Mouse (Mus musculus) cerebellum, postnatal 25 days (tissue): ENCODE measurements around the gene Kifc1.
A peak's percentile ranks its signal among the peaks of the same experiment; 100 is the strongest.

ENCODE experiments used
- DNase-seq, 2 experiments: peaks; one replicate each; pipeline ENCODE4 v3.0.0; 2021; ENCODE audit warnings: mixed read lengths in 2 of 2

The Kifc1 gene

DNA sequence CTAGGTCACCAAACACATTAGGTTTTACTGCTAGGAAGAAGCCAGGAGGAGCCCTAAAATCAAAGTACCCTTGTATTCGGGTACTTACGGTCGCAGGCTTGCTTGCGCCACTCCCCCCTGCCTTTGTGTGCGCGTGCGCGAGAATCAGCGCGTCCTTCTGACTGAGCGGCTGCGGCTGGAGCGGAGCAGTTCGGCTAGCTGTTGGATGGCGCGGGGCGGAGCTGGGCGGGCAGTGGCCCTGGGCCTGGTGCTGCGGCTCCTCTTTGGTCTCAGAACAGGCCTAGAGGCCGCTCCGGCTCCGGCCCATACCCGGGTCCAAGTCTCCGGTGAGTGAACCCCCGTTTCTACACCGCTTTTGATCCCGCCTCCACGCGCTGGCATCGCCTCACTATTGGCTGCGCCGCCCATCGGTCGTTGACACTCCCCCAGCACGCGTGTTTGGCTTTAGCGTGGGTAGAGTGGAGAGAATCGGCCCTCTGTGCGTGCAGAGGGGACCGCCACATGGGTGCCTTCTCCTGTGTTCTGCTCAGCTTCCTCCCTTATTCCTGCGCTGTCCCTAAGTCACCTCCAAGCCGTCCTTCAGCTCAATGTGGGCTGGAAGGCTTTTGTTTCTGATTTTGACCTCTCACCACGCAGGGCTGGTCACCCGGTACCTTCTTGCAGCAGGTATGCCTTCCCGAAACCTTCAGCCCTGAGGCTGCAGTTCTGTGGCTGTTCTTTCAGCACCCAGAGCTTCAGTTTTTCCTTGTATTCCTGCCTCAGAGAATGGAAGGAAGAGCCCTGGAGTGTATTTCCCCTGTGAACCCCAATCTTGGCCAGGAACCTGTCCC lies 47.3 kb downstream of the Kifc1 start, which contains the start of gene Cd320:
Cd320 (plus strand) TSS at position 126 of the 830 bp plus-strand sequence.
- peak; percentile 95 to 97 for DNase-seq

DNA sequence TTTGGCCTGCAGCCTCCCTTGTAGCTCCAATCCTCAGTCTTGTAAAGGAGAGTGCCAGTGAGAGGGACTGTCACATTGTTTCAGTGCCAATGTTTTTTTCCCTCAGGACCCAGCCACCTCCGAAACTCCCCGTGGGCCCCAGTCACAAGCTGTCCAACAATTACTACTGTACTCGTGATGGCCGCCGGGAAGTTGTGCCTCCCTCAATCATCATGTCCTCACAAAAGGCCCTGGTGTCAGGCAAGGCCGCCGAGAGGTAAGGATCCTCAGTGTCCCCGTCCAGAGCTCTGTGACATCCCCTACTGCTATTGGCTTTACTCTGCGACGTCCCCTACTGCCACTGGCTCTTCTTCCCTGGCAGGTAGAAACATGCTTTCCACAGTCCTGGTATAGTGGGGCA lies 60.9 kb downstream of the Kifc1 start:
- DNase-seq = no peak

- peak; percentile 65 to 76 for DNase-seq
Observed at GRCm38 (mm10) chr17:33828892-33829291, 61.6 kb downstream of the Kifc1 start.

DNA sequence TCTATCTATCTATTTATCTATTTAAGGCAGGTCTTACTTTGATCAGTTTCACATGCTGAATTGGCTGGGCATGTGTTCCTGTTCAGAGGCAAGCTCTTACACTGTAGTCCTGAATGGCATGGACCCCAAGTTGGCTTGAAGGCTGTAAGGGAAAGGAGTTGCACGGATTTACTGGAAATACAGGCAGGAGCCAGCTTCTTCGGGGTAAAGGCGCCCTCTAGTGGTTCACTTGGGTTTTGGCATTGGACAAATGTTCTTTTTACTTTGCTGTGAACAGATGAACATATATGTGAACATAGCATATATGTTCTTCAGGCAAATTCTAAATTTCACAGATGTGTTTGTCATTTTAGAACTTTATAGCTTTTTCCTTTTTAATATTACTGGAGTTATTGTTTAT lies 63.6 kb downstream of the Kifc1 start:
- DNase-seq = peak; percentile 70 to 81
